Mouse (Mus musculus): ENCODE data around the gene Tldc1. TPM values are rescaled to one million over a fixed set of nuclear protein-coding genes. Genes with fewer than 3 reads are reported as not detected.
A peak's percentile ranks its signal among the peaks of the same experiment; 100 is the strongest.

Tldc1 gene
- polyA plus RNA-seq, 1 experiment from 2014 or later = 9.1 TPM

DNA sequence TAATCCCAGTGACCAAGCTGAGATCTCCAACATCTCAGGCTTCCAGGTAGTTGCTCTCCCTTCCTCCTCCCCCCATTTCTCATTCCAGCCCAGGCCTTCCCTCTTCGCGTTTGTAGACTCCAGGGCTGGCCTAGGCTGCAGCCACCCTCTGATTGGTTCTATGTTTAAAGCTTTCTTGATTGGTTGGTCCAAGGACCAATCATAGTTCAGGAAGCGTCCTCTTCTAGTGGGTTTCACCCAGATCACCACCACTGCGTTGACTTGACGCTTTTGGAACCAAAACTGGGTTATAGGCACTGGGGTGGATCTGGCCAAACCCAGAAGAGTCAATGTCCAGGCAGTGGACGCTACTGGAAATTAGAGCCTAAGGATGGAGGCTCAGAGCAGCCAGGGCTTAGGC lies 55.9 kb downstream of the Tldc1 start:
- Histone ChIP-seq H3K9me3 (ENCODE audit: control insufficient read depth, low read length) (no peaks in the 10 kb centered on the region), H3K4me3 (ENCODE audit: low read depth, low read length) (no peak overlapping the region), H3K4me2 (replicated peaks; ENCODE audit: low read depth) (no peak overlapping the region), H3K27ac (replicated peaks) (no peak overlapping the region), H3K4me1 (replicated peaks; ENCODE audit: control insufficient read depth, insufficient read depth) (no peaks in the 10 kb centered on the region), H3K27me3 (ENCODE audit: control insufficient read depth, insufficient read depth, low read length) (no peaks in the 10 kb centered on the region), H3K36me3 (ENCODE audit: control insufficient read depth, insufficient read depth, low read length) (no peaks in the 10 kb centered on the region), H3K9ac (ENCODE audit: low read length) (no peak overlapping the region)
- no peak for ATAC-seq (ENCODE audit: low FRiP score, low TSS enrichment)
- TF ChIP-seq CTCF (IDR thresholded peaks at IDR 0.05; ENCODE audit: low read depth) = no peak
- no peak for TF ChIP-seq EP300 (optimal IDR thresholded peaks at IDR 0.05)
- 58% methylated on average over 6 of the region's 6 CpGs for WGBS
- DNase-seq (ENCODE audit: low spot score) = no peak

DNA sequence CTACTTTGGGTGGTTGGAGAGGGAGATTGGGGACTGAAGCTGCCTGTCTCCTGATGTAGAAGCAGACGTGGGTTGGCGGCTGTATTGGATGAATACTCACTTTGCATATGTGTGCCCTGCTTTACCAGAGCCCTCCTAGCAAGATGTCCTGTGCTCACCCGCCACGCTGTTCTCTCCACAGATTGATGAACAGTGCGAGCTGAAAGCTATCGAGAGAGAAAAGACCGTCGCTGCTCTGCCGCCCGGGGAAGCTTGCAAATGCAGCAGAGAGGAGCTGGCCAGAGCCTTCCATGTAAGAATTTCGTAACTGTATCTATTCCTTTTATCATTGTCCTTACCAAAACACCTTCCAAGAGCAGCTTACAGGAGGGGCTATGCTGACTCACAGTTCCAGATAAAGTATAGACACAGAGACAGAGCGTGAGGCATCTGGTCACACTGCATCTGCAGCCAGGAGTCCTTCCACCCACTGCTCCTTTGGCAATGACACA lies 59.2 kb downstream of the Tldc1 start:
- Histone ChIP-seq H3K27me3 (ENCODE audit: control insufficient read depth, insufficient read depth, low read length) (no peaks in the 10 kb centered on the region), H3K36me3 (ENCODE audit: control insufficient read depth, insufficient read depth, low read length) (no peaks in the 10 kb centered on the region), H3K9ac (ENCODE audit: low read length) (no peak overlapping the region), H3K4me3 (ENCODE audit: low read depth, low read length) (no peak overlapping the region), H3K4me2 (replicated peaks; ENCODE audit: low read depth) (no peak overlapping the region), H3K27ac (replicated peaks) (no peak overlapping the region), H3K9me3 (ENCODE audit: control insufficient read depth, low read length) (no peaks in the 10 kb centered on the region), H3K4me1 (replicated peaks; ENCODE audit: control insufficient read depth, insufficient read depth) (peaks cover 3% of the 10 kb centered on the region; the same call in 1 of the 2 replicates)
- DNase-seq (ENCODE audit: low spot score) (no peak), ATAC-seq (ENCODE audit: low FRiP score, low TSS enrichment) (no peak)
- TF ChIP-seq EP300 (optimal IDR thresholded peaks at IDR 0.05) (no peak), CTCF (IDR thresholded peaks at IDR 0.05; ENCODE audit: low read depth) (no peak)
- WGBS = 73% methylated on average over 12 of the region's 12 CpGs

DNA sequence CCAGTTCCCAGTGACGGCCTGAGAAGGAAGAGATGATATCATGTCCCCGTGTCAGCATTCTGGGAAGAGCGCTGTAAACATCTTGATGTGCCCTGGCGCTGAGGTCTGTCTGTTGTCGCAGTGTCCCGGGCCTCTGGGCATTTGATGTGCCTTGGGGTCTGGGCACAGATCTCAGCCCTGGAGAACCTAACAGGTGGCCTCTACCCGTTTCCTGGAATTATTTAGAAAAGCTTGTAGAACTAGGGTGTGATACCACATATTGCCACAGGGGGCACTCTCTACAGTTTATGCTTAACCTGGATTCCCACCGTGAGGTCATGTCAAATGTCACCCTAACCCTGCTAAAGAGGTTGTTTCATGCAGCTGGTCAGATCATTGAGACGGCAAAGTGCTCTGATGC lies 60.5 kb downstream of the Tldc1 start:
- no peak for ATAC-seq (ENCODE audit: low FRiP score, low TSS enrichment)
- Histone ChIP-seq H3K4me1 (replicated peaks; ENCODE audit: control insufficient read depth, insufficient read depth) (peaks cover 3% of the 10 kb centered on the region; the same call in 1 of the 2 replicates), H3K4me2 (replicated peaks; ENCODE audit: low read depth) (no peak overlapping the region), H3K9ac (ENCODE audit: low read length) (no peak overlapping the region), H3K27ac (replicated peaks) (0 out of 2 replicates have a peak overlapping the region, but pooled peaks have one; percentile 40), H3K4me3 (ENCODE audit: low read depth, low read length) (no peak overlapping the region), H3K36me3 (ENCODE audit: control insufficient read depth, insufficient read depth, low read length) (no peaks in the 10 kb centered on the region), H3K27me3 (ENCODE audit: control insufficient read depth, insufficient read depth, low read length) (no peaks in the 10 kb centered on the region), H3K9me3 (ENCODE audit: control insufficient read depth, low read length) (no peaks in the 10 kb centered on the region)
- peak; percentile 76 for TF ChIP-seq CTCF (IDR thresholded peaks at IDR 0.05; ENCODE audit: low read depth)
- TF ChIP-seq EP300 (optimal IDR thresholded peaks at IDR 0.05) = no peak
- DNase-seq (ENCODE audit: low spot score) = peak; percentile 38
- WGBS = 62% methylated on average over 9 of the region's 9 CpGs

DNA sequence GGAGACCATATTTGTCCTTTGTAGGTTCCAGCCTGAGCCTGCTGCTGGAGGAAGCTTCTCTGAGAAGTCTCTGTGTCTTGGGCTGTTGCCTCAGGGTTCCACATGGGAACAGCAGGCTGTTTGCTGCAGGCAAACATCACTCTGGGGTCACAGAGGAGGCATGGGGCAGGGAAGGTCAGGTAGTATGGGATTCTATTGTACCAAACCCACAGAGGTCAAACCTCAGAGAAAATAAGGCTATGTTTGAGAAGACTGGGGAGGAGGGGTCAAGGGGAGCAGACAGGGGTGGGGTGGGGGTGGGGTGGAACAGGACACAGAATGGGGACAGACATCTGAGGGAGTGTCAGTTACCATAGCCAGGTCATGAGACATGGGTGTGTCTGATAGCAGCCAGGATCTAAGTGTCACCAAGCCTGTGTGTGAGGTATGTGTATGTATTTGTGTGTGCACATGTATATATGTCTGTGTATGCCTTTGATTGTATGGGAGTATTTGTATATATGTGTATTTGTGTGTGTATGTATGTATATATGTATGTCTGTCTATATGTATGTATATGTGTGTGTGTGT lies 61.4 kb downstream of the Tldc1 start:
- Histone ChIP-seq H3K4me3 (ENCODE audit: low read depth, low read length) (no peak overlapping the region), H3K9ac (ENCODE audit: low read length) (no peak overlapping the region), H3K4me2 (replicated peaks; ENCODE audit: low read depth) (no peak overlapping the region), H3K4me1 (replicated peaks; ENCODE audit: control insufficient read depth, insufficient read depth) (peaks cover 3% of the 10 kb centered on the region; the same call in 1 of the 2 replicates), H3K27me3 (ENCODE audit: control insufficient read depth, insufficient read depth, low read length) (no peaks in the 10 kb centered on the region), H3K27ac (replicated peaks) (peak overlapping the region; percentile 53), H3K36me3 (ENCODE audit: control insufficient read depth, insufficient read depth, low read length) (no peaks in the 10 kb centered on the region), H3K9me3 (ENCODE audit: control insufficient read depth, low read length) (no peaks in the 10 kb centered on the region)
- ATAC-seq (ENCODE audit: low FRiP score, low TSS enrichment) (peak; percentile 75), DNase-seq (ENCODE audit: low spot score) (peak; percentile 78)
- no peak for TF ChIP-seq CTCF (IDR thresholded peaks at IDR 0.05; ENCODE audit: low read depth)
- TF ChIP-seq EP300 (optimal IDR thresholded peaks at IDR 0.05) = no peak

DNA sequence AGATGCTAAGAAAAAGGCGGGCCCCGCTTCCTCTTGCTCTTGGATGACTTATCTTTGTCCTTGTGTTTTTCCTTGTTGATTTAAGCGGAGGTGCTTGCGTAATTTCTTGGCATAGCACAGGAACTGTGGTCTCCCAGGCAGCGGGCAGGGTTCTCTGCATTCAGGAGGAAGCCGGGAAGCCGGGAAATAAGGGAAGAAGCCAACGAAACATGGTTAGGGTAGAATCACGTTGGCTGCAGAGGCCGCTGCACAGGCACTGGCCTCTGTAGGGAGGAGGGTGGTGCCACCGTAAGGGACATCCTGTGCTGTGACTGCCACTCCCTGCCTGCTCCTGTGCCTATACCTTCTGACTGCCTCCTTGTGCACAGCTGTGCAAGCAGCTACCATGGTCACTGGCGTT lies 63.0 kb downstream of the Tldc1 start:
- no peaks in the 10 kb centered on the region for H3K27me3 ChIP-seq (ENCODE audit: control insufficient read depth, insufficient read depth, low read length)
- H3K4me3 ChIP-seq (ENCODE audit: low read depth, low read length) = no peak overlapping the region
- peaks cover 3% of the 10 kb centered on the region; the same call in 1 of the 2 replicates for H3K4me1 ChIP-seq (replicated peaks; ENCODE audit: control insufficient read depth, insufficient read depth)
- H3K9me3 ChIP-seq (ENCODE audit: control insufficient read depth, low read length) = no peaks in the 10 kb centered on the region
- no peak overlapping the region for H3K9ac ChIP-seq (ENCODE audit: low read length)
- H3K36me3 ChIP-seq (ENCODE audit: control insufficient read depth, insufficient read depth, low read length) = no peaks in the 10 kb centered on the region
- WGBS = 22% methylated on average over 12 of the region's 12 CpGs
- peak; percentile 17; the same call in 1 of the 2 replicates for TF ChIP-seq CTCF (IDR thresholded peaks at IDR 0.05; ENCODE audit: low read depth)
- no peak for TF ChIP-seq EP300 (optimal IDR thresholded peaks at IDR 0.05)
- H3K27ac ChIP-seq (replicated peaks) = peak overlapping the region; percentile 63
- ATAC-seq (ENCODE audit: low FRiP score, low TSS enrichment) (peak; percentile 83), DNase-seq (ENCODE audit: low spot score) (peak; percentile 75)
- no peak overlapping the region; the same call in 1 of the 2 replicates for H3K4me2 ChIP-seq (replicated peaks; ENCODE audit: low read depth)

DNA sequence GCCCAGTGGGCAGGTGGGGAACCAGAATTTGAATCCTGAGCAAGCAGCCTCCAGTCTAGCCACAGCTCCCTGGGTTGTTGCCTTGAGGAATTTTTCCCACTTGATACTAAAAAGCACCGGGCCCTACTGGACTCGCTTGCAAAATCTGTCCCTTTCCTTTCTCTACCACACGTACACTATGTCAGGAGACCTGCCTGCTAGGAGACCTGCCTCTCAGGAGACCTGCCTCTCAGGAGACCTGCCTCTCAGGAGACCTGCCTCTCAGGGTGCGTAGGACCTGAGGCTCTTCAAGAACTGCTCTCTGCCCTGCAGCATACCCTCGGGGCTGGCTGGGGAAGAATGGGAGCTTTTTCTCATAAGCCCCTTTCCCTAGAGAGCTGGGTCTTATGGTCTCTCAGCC lies 64.8 kb downstream of the Tldc1 start:
- H3K4me1 ChIP-seq (replicated peaks; ENCODE audit: control insufficient read depth, insufficient read depth) = peaks cover 6% of the 10 kb centered on the region; the same call in 1 of the 2 replicates
- H3K4me2 ChIP-seq (replicated peaks; ENCODE audit: low read depth) = no peak overlapping the region
- 85% methylated on average over 5 of the region's 5 CpGs for WGBS
- no peak overlapping the region for H3K9ac ChIP-seq (ENCODE audit: low read length)
- H3K27me3 ChIP-seq (ENCODE audit: control insufficient read depth, insufficient read depth, low read length) = no peaks in the 10 kb centered on the region
- no peak overlapping the region for H3K4me3 ChIP-seq (ENCODE audit: low read depth, low read length)
- no peaks in the 10 kb centered on the region for H3K36me3 ChIP-seq (ENCODE audit: control insufficient read depth, insufficient read depth, low read length)
- DNase-seq (ENCODE audit: low spot score) (no peak), ATAC-seq (ENCODE audit: low FRiP score, low TSS enrichment) (no peak)
- no peak overlapping the region for H3K27ac ChIP-seq (replicated peaks)
- no peaks in the 10 kb centered on the region for H3K9me3 ChIP-seq (ENCODE audit: control insufficient read depth, low read length)
- TF ChIP-seq EP300 (optimal IDR thresholded peaks at IDR 0.05) (no peak), CTCF (IDR thresholded peaks at IDR 0.05; ENCODE audit: low read depth) (no peak)
